9 mouse cellular contexts compared by ENCODE assay signal in genomic region chr3:154467581-154468374, GRCm38 (mm10).
DNase-seq lines count a peak whose midpoint lies in the region; ATAC-seq and TF ChIP-seq lines count a peak whose summit lies in the region.
"Had no signal": no experiment of that assay in that cellular context is flagged by ENCODE, and none has a peak within 500 bp of the region (broad histone marks: within the 10 kb centered on the region; RNA-seq: fewer than 3 reads in every experiment).

No protein-coding gene starts in this region.

- H3K36me3 ChIP-seq in heart, embryonic 10.5 days, result no peaks in the 10 kb centered on the region
- H3K36me3 ChIP-seq in heart, adult 2 months (ENCODE audit: control insufficient read depth, insufficient read depth, low read length), result no peaks in the 10 kb centered on the region
- no peaks in the 10 kb centered on the region for H3K36me3 ChIP-seq in embryonic facial prominence, embryonic 12.5 days
- no peaks in the 10 kb centered on the region for H3K36me3 ChIP-seq in hindbrain, postnatal 0 days (ENCODE audit: insufficient read depth, low read length)

- H3K4me1 ChIP-seq in heart, embryonic 10.5 days, result peaks cover 5% of the 10 kb centered on the region; the same call in 1 of the 2 replicates
- no peaks in the 10 kb centered on the region for H3K4me1 ChIP-seq in heart, adult 2 months (ENCODE audit: control insufficient read depth, insufficient read depth, low read length)
- H3K4me1 ChIP-seq in embryonic facial prominence, embryonic 12.5 days, result peaks cover 2% of the 10 kb centered on the region; the same call in 1 of the 2 replicates
- peaks cover 3% of the 10 kb centered on the region; the same call in 1 of the 2 replicates for H3K4me1 ChIP-seq in hindbrain, postnatal 0 days (ENCODE audit: insufficient read depth, low read length)

- no peak for DNase-seq in heart, embryonic 10.5 days (ENCODE audit: low spot score)
- no peak for DNase-seq in heart, adult 2 months
- peak; percentile 21 for DNase-seq in ZHBTc4 (ENCODE audit: low read depth, low spot score)
- peak; percentile 75 for DNase-seq in hindbrain, postnatal 0 days (ENCODE audit: low spot score)
- peak; percentile 36 for DNase-seq in lung, postnatal 36 days
- no peak for DNase-seq in spleen, adult 12 weeks (ENCODE audit: low spot score)
- no peak for DNase-seq in spleen, postnatal 10 days (ENCODE audit: low spot score in 2 of 2)

- 0 out of 2 replicates have a peak, but pooled peaks have one; percentile 10 for ATAC-seq in embryonic facial prominence, embryonic 12.5 days (ENCODE audit: insufficient number of reproducible peaks, insufficient read depth, low FRiP score, low TSS enrichment)
- ATAC-seq in hindbrain, postnatal 0 days, result no peak

- H3K27ac ChIP-seq in heart, embryonic 10.5 days, result peak overlapping the region; percentile 53; the same call in 1 of the 2 replicates
- no peak overlapping the region for H3K27ac ChIP-seq in heart, adult 2 months
- peak overlapping the region; percentile 72; the same call in 1 of the 2 replicates for H3K27ac ChIP-seq in embryonic facial prominence, embryonic 12.5 days
- no peak overlapping the region for H3K27ac ChIP-seq in hindbrain, postnatal 0 days

- no peak for TF ChIP-seq EP300 in heart, adult 2 months (IDR thresholded peaks at IDR 0.05; ENCODE audit: insufficient read depth, low read depth, low read length)

- H3K9me3 ChIP-seq in heart, embryonic 10.5 days, result no peaks in the 10 kb centered on the region
- H3K9me3 ChIP-seq in embryonic facial prominence, embryonic 12.5 days, result no peaks in the 10 kb centered on the region
- H3K9me3 ChIP-seq in hindbrain, postnatal 0 days (ENCODE audit: low read length), result no peaks in the 10 kb centered on the region

- no peaks in the 10 kb centered on the region for H3K27me3 ChIP-seq in heart, embryonic 10.5 days (ENCODE audit: insufficient read depth, poor library complexity, severe bottlenecking)
- H3K27me3 ChIP-seq in heart, adult 2 months (ENCODE audit: control insufficient read depth, insufficient read depth, low read length), result no peaks in the 10 kb centered on the region
- H3K27me3 ChIP-seq in embryonic facial prominence, embryonic 12.5 days, result no peaks in the 10 kb centered on the region
- no peaks in the 10 kb centered on the region for H3K27me3 ChIP-seq in hindbrain, postnatal 0 days (ENCODE audit: insufficient read depth, low read length)

- 26% methylated on average over 13 of the region's 13 CpGs for WGBS in heart, embryonic 10.5 days
- WGBS in heart, adult 2 months, result 20% methylated on average over 13 of the region's 13 CpGs
- 36% methylated on average over 13 of the region's 13 CpGs for WGBS in embryonic facial prominence, embryonic 12.5 days
- WGBS in hindbrain, postnatal 0 days, result 17% methylated on average over 13 of the region's 13 CpGs

- no peak overlapping the region for H3K9ac ChIP-seq in heart, adult 2 months (ENCODE audit: low read depth, low read length)
- no peak overlapping the region for H3K9ac ChIP-seq in embryonic facial prominence, embryonic 12.5 days
- H3K9ac ChIP-seq in hindbrain, postnatal 0 days (replicated peaks; ENCODE audit: low read length), result no peak overlapping the region

- no peak for TF ChIP-seq POLR2A in heart, adult 2 months (IDR thresholded peaks at IDR 0.05; ENCODE audit: insufficient read depth, low read depth, low read length)

- no peaks in the 10 kb centered on the region for H3K79me2 ChIP-seq in heart, adult 2 months (replicated peaks; ENCODE audit: control insufficient read depth, insufficient read depth, low read length)

- peak overlapping the region; percentile 42 for H3K4me3 ChIP-seq in heart, embryonic 10.5 days
- H3K4me3 ChIP-seq in heart, adult 2 months, result no peak overlapping the region
- H3K4me3 ChIP-seq in embryonic facial prominence, embryonic 12.5 days, result no peak overlapping the region
- H3K4me3 ChIP-seq in hindbrain, postnatal 0 days (ENCODE audit: low read length), result no peak overlapping the region
- H3K4me3 ChIP-seq: erythroblast, embryonic 14.5 days had no signal

- intact Hi-C loops in heart, adult 2 months (cut with DNase I), result no loop called here

- peak overlapping the region; percentile 25; the same call in 1 of the 2 replicates for H3K4me2 ChIP-seq in embryonic facial prominence, embryonic 12.5 days (replicated peaks)
- peak overlapping the region; percentile 37 for H3K4me2 ChIP-seq in hindbrain, postnatal 0 days (ENCODE audit: low read depth, low read length)

- no peak for TF ChIP-seq CTCF in heart, adult 2 months (IDR thresholded peaks at IDR 0.05)
- no peak for TF ChIP-seq CTCF in hindbrain, postnatal 0 days (IDR thresholded peaks at IDR 0.05; ENCODE audit: low read depth)

Comparison
In these comparisons a context has a peak if more than half of its experiments do, and no peak if none do; other contexts are left out.
1. H3K27ac ChIP-seq: peak in heart, embryonic 10.5 days (single experiment) and embryonic facial prominence, embryonic 12.5 days (single experiment); none in heart, adult 2 months (single experiment) and hindbrain, postnatal 0 days (single experiment).
2. DNase-seq: peak in ZHBTc4 (single experiment), hindbrain, postnatal 0 days (single experiment) and lung, postnatal 36 days (single experiment); none in heart, embryonic 10.5 days (single experiment), heart, adult 2 months (0 of 2), spleen, adult 12 weeks (single experiment) and spleen, postnatal 10 days (0 of 2).